Mouse (Mus musculus) midbrain, embryonic 14.5 days (tissue): Measurements from ENCODE around the gene Slc2a5. TPM values are rescaled to one million over a fixed set of nuclear protein-coding genes. Genes with fewer than 3 reads are reported as not detected.

ENCODE experiments used
- ATAC-seq: fragments of 200-750 bp; cut with Nextera tagmentation; 2 replicates; pipeline ENCODE4 v1.8.0; 2017; ENCODE audit warnings: moderate number of reproducible peaks, moderate library complexity; ENCODE audit not compliant: low FRiP score, low TSS enrichment
- DNase-seq: peaks from one replicate; pipeline ENCODE4 v3.0.0-alpha.2; 2015
- H3K27ac ChIP-seq: fragments of 300-500 bp; sonication (generic); replicated peaks from 2 replicates; pipeline ENCODE4 v1.5.1; 2014; ENCODE audit warnings: mild to moderate bottlenecking, low read depth, low read length, moderate library complexity
- H3K27me3 ChIP-seq: fragments of 300-500 bp; sonication (generic); 2 replicates; pipeline ENCODE4 v1.6.1; 2014; ENCODE audit warnings: low read length, control low read depth, mixed read lengths; ENCODE audit not compliant: control insufficient read depth, insufficient read depth
- H3K36me3 ChIP-seq: fragments of 300-500 bp; sonication (generic); 2 replicates; pipeline ENCODE4 v1.6.1; 2014; ENCODE audit warnings: low read length, control low read depth; ENCODE audit not compliant: control insufficient read depth, insufficient read depth
- H3K4me1 ChIP-seq: fragments of 300-500 bp; sonication (generic); 2 replicates; pipeline ENCODE4 v1.6.1; 2014; ENCODE audit warnings: mild to moderate bottlenecking, antibody characterized with exemption, low read length, control low read depth; ENCODE audit not compliant: control insufficient read depth, insufficient read depth
- H3K4me2 ChIP-seq: fragments of 300-500 bp; sonication (generic); 2 replicates; pipeline ENCODE4 v1.6.1; 2014; ENCODE audit warnings: mild to moderate bottlenecking, low read length, moderate library complexity
- H3K4me3 ChIP-seq: fragments of 300-500 bp; sonication (generic); replicated peaks from 2 replicates; pipeline ENCODE4 v1.5.1; 2014; ENCODE audit warnings: low read depth, low read length
- H3K9ac ChIP-seq: fragments of 300-500 bp; sonication (generic); replicated peaks from 2 replicates; pipeline ENCODE4 v1.6.1; 2014; ENCODE audit warnings: mild to moderate bottlenecking, low read length, moderate library complexity
- H3K9me3 ChIP-seq: fragments of 300-500 bp; sonication (generic); 2 replicates; pipeline ENCODE4 v1.6.1; 2016; ENCODE audit warnings: low read length, control low read depth, mixed read lengths; ENCODE audit not compliant: control insufficient read depth
- WGBS: fragments of 180-500 bp; shearing (Covaris S2); extraction: QIAGEN DNeasy Blood & Tissue Kit; methylation state at CpG from one replicate; pipeline ENCODE4 v1.1.7; 2014; 5-methylcytosine and 5-hydroxymethylcytosine counted together
- polyA plus RNA-seq: library from polyadenylated mRNA; unstranded; fragments of >200 nt; fragmentation: Nextera tagmentation; extraction: Ambion mirVana; gene quantifications from 2 replicates; pipeline ENCODE4 v1.2.1, GENCODE M21; 2014

The Slc2a5 gene
- polyA plus RNA-seq, 1 experiment from 2014 or later = 1.4 TPM

- Histone ChIP-seq H3K4me2 (no peak overlapping the region), H3K4me1 (no peaks in the 10 kb centered on the region), H3K9ac (no peak overlapping the region), H3K4me3 (no peak overlapping the region), H3K9me3 (no peaks in the 10 kb centered on the region), H3K36me3 (no peaks in the 10 kb centered on the region), H3K27me3 (no peaks in the 10 kb centered on the region), H3K27ac (no peak overlapping the region)
- 89% methylated on average over 2 of the region's 2 CpGs for WGBS
- ATAC-seq (no peak), DNase-seq (no peak)
These were observed 40.4 kb downstream of the Slc2a5 start for GRCm38 (mm10) chr4:150159458-150159857.

- Histone ChIP-seq H3K4me2 (no peak overlapping the region), H3K27me3 (no peaks in the 10 kb centered on the region), H3K27ac (no peak overlapping the region), H3K36me3 (no peaks in the 10 kb centered on the region), H3K9me3 (no peaks in the 10 kb centered on the region), H3K4me3 (no peak overlapping the region), H3K4me1 (no peaks in the 10 kb centered on the region), H3K9ac (no peak overlapping the region)
- DNase-seq (no peak), ATAC-seq (no peak)
- WGBS = 73% methylated on average over 13 of the region's 13 CpGs
These were observed 43.6 kb downstream of the Slc2a5 start for GRCm38 (mm10) chr4:150162561-150163169.

GRCm38 (mm10) chr4:150164875-150165274 lies 45.8 kb downstream of the Slc2a5 start:
- H3K4me2 ChIP-seq = no peak overlapping the region
- ATAC-seq = no peak
- H3K27me3 ChIP-seq = no peaks in the 10 kb centered on the region
- H3K36me3 ChIP-seq = no peaks in the 10 kb centered on the region
- no peaks in the 10 kb centered on the region for H3K4me1 ChIP-seq
- H3K9me3 ChIP-seq = no peaks in the 10 kb centered on the region
- no peak overlapping the region for H3K4me3 ChIP-seq
- 0 out of 2 replicates have a peak overlapping the region, but pooled peaks have one; percentile 5 for H3K27ac ChIP-seq
- no peak for DNase-seq
- no peak overlapping the region for H3K9ac ChIP-seq
- 38% methylated on average over 13 of the region's 13 CpGs for WGBS

DNA sequence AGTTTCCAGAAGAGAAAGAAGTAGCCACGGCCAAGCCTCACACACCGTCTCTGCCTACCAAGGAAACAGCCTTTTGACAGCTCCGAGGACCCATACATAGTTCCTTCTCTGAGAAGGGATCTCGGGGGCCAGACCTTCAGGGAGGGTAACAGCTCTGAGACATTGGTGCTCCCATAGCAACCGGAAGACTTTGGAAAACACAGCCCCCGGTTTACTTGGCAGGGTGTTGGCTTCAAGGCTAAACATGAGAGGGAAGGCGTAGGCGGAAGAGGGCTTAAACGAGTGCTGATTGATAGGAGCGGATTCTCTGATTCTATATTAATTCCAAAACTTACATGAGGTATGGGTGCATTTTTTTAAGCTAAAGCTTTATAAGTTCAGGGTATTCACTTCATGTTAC lies 49.3 kb downstream of the Slc2a5 start:
- Histone ChIP-seq H3K4me2 (no peak overlapping the region), H3K27ac (no peak overlapping the region), H3K4me1 (no peaks in the 10 kb centered on the region), H3K36me3 (no peaks in the 10 kb centered on the region), H3K9me3 (no peaks in the 10 kb centered on the region), H3K9ac (no peak overlapping the region), H3K27me3 (no peaks in the 10 kb centered on the region), H3K4me3 (no peak overlapping the region)
- DNase-seq (no peak), ATAC-seq (no peak)
- 68% methylated on average over 10 of the region's 10 CpGs for WGBS

DNA sequence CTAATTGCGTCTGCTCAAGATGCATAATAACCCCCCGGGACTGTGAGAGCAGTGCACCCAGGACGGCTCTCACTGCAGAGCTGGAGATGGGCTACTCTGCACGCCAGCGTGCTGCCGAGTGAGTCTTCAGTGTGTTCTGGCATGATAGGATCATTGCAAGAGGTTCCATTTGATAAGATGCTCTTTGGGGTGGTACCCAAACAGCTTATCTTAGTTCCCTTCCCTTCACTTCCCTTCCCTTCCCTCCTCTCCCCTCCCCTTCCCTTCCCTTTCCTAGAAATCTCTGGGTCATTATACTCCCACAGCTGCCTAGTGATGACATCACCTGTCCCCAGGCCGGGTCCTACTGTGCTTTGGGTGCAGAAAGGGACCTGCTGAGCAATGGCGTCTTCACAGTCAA lies 53.0 kb downstream of the Slc2a5 start:
- Histone ChIP-seq H3K36me3 (no peaks in the 10 kb centered on the region), H3K9ac (no peak overlapping the region), H3K27me3 (no peaks in the 10 kb centered on the region), H3K4me3 (no peak overlapping the region), H3K27ac (no peak overlapping the region), H3K9me3 (no peaks in the 10 kb centered on the region), H3K4me2 (no peak overlapping the region), H3K4me1 (no peaks in the 10 kb centered on the region)
- no peak for DNase-seq
- ATAC-seq = no peak
- 82% methylated on average over 8 of the region's 8 CpGs for WGBS

DNA sequence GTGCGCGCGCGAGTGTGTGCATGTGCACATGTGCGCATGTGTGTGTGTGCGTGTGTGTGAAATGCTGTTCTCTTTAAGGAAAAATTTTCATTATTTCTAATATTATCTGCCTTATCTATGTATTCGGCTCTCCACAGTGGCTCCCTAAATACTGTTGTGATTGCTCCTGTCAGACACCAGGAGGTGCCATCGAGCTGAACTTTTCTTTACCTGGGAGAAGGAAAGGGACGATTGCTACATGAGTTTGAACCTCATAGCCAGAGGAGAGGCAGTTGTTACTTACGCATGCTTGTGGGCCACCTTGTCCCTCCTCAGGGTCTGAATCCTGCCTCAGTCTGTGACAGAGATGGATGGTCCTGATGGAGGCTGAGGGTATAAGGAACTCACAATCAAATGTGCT lies 54.2 kb downstream of the Slc2a5 start:
- Histone ChIP-seq H3K27me3 (no peaks in the 10 kb centered on the region), H3K4me3 (no peak overlapping the region), H3K4me1 (no peaks in the 10 kb centered on the region), H3K4me2 (no peak overlapping the region), H3K27ac (no peak overlapping the region), H3K36me3 (no peaks in the 10 kb centered on the region), H3K9ac (no peak overlapping the region), H3K9me3 (no peaks in the 10 kb centered on the region)
- DNase-seq (peak; percentile 64), ATAC-seq (no peak)
- WGBS = 56% methylated on average over 10 of the region's 10 CpGs

- no peak overlapping the region for H3K4me2 ChIP-seq
- no peaks in the 10 kb centered on the region for H3K9me3 ChIP-seq
- H3K4me1 ChIP-seq = no peaks in the 10 kb centered on the region
- no peaks in the 10 kb centered on the region for H3K27me3 ChIP-seq
- no peak overlapping the region for H3K4me3 ChIP-seq
- no peaks in the 10 kb centered on the region for H3K36me3 ChIP-seq
- H3K27ac ChIP-seq = no peak overlapping the region
- ATAC-seq = no peak
- WGBS = 95% methylated on average over 14 of the region's 14 CpGs
- no peak for DNase-seq
- H3K9ac ChIP-seq = no peak overlapping the region
These were observed 54.9 kb downstream of the Slc2a5 start for GRCm38 (mm10) chr4:150174027-150174426.

DNA sequence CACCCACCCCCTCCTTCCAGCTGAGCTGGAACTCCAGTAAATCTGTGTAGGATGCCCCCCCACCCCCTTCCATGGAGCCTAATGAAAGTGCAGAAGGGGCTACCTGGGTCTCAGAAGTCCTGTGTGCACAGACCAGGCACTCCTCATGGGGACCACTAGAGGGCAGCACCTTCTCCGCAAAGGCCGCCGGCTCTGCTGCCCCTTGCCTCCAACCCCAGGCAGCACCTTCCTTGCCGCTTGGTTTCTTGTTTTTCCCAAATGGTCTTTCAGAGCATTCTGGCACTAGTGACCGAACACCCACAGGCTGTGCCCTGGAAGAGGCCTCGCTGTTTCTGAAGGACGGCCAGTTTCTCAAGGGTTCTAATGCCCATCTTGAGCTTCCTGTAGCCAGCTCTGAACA lies 57.5 kb downstream of the Slc2a5 start:
- Histone ChIP-seq H3K4me3 (no peak overlapping the region), H3K4me2 (no peak overlapping the region), H3K27me3 (no peaks in the 10 kb centered on the region), H3K4me1 (no peaks in the 10 kb centered on the region), H3K9ac (no peak overlapping the region), H3K27ac (no peak overlapping the region), H3K9me3 (no peaks in the 10 kb centered on the region), H3K36me3 (no peaks in the 10 kb centered on the region)
- DNase-seq (peak; percentile 77), ATAC-seq (no peak)
- WGBS = 8% methylated on average over 7 of the region's 7 CpGs

DNA sequence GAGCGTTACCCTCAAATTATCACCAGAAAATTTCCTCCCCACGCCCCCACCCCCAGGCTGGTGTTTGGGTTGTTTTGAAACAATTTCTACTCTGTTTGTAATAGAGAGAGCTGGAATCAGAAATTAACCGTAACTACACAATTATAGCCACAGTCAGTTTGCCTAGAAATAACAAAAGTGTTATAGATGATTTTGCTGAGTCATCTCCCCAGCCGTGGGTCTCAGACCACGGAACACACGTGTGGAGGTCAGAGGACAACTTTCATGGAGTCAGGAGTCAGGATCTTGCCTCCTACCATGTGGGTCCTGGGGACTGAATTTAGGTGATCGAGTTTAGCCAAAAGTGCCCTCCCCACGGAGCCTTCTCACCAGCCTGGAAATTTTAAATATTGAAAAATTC lies 58.0 kb downstream of the Slc2a5 start:
- Histone ChIP-seq H3K4me3 (no peak overlapping the region), H3K36me3 (no peaks in the 10 kb centered on the region), H3K9ac (no peak overlapping the region), H3K27me3 (no peaks in the 10 kb centered on the region), H3K9me3 (no peaks in the 10 kb centered on the region), H3K4me1 (no peaks in the 10 kb centered on the region), H3K27ac (no peak overlapping the region), H3K4me2 (no peak overlapping the region)
- 84% methylated on average over 8 of the region's 8 CpGs for WGBS
- DNase-seq (no peak), ATAC-seq (no peak)
